Mouse (Mus musculus) bone marrow macrophage, adult 2 months (primary cell): ENCODE data around the gene Krtap8-1.

Experiments
- CTCF ChIP-seq: IDR thresholded peaks from 2 replicates; pipeline ENCODE4 v1.5.1; 2012; ENCODE audit warnings: low read depth, mild to moderate bottlenecking, low read length, moderate library complexity
- POLR2A ChIP-seq: IDR thresholded peaks from 2 replicates; pipeline ENCODE4 v1.6.1; 2012; ENCODE audit warnings: mild to moderate bottlenecking, low read depth, low read length, borderline replicate concordance

DNA sequence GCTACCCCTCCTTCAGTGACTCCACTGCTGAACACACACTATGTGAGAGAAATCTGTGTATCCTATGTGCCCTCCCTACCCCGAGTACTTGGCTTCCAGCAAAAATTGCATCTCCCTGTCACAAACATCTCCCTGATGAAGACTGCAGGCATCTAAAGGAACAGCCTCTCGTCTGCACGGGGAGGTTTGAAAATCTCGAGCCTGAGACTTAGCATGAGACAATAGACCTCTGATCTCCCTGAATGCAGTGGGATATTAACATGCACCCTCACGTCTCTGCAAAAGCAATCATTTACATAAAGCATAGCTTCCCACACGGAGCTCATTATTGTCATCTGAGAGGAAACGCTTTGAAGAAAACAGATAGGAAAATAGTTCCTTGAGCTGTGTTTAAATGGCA, 42.8 kb upstream of the Krtap8-1 start:
- TF ChIP-seq CTCF (no peak), POLR2A (no peak)
